In the genomic region with DNA sequence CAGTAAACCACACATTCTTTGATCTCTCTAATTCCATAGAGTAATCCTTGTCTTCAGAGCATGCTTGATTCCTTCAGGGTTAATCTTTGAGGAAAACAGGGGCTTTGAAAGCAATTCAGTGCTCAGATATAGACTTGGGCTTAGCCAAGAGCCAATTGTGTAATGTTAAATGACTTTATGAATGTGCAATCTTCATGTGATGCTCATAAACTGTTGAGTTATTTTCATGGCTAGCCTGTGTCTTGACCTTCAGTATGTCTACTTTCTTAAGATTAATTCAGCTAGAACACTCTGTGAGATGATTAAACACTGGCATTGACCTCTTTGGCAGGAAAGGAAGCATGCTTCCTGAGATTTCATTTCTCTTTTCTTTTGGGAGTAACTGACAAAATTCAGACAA, we compare ENCODE assay signal across 30 mouse cellular contexts.
"Had no signal": no experiment of that assay in that cellular context is flagged by ENCODE, and none has a peak within 500 bp of the region (broad histone marks: within the 10 kb centered on the region; RNA-seq: fewer than 3 reads in every experiment).

No protein-coding gene starts in this region.

- H3K4me3 ChIP-seq: heart, embryonic 10.5 days; heart, embryonic 12.5 days; heart, embryonic 13.5 days; heart, embryonic 15.5 days; hindbrain, embryonic 10.5 days; hindbrain, embryonic 12.5 days; hindbrain, embryonic 13.5 days; hindbrain, embryonic 15.5 days; kidney, embryonic 15.5 days; layer of hippocampus, adult 2 months; left cerebral cortex, adult 2 months had no signal

- H3K4me1 ChIP-seq: heart, embryonic 10.5 days; heart, embryonic 12.5 days; heart, embryonic 13.5 days; heart, embryonic 15.5 days; hindbrain, embryonic 10.5 days; hindbrain, embryonic 12.5 days; hindbrain, embryonic 13.5 days; hindbrain, embryonic 15.5 days; kidney, embryonic 15.5 days had no signal

- H3K27me3 ChIP-seq: heart, embryonic 12.5 days; heart, embryonic 13.5 days; heart, embryonic 15.5 days; hindbrain, embryonic 12.5 days; hindbrain, embryonic 13.5 days; hindbrain, embryonic 15.5 days; kidney, embryonic 15.5 days had no signal

- DNase-seq: heart, postnatal 10 days; heart, postnatal 36 days; heart, postnatal 4 days; kidney, adult 11 months; kidney, adult 18-20 months; kidney, adult 2 months; kidney, adult 8-10 months; kidney, postnatal 10 days; kidney, postnatal 14 days; kidney, postnatal 25 days; kidney, postnatal 36 days; kidney, postnatal 4 days; layer of hippocampus, adult 9-11 months; layer of hippocampus, postnatal 36 days had no signal

- H3K9ac ChIP-seq: heart, embryonic 12.5 days; heart, embryonic 13.5 days; heart, embryonic 15.5 days; hindbrain, embryonic 12.5 days; hindbrain, embryonic 13.5 days; hindbrain, embryonic 14.5 days; hindbrain, embryonic 15.5 days; kidney, embryonic 15.5 days had no signal

- H3K36me3 ChIP-seq: heart, embryonic 10.5 days; heart, embryonic 12.5 days; heart, embryonic 13.5 days; heart, embryonic 15.5 days; hindbrain, embryonic 10.5 days; hindbrain, embryonic 12.5 days; hindbrain, embryonic 13.5 days; hindbrain, embryonic 15.5 days; kidney, embryonic 15.5 days had no signal

- H3K9me3 ChIP-seq: heart, embryonic 10.5 days; heart, embryonic 12.5 days; heart, embryonic 13.5 days; heart, embryonic 15.5 days; hindbrain, embryonic 10.5 days; hindbrain, embryonic 12.5 days; hindbrain, embryonic 13.5 days; hindbrain, embryonic 15.5 days; kidney, embryonic 15.5 days had no signal

- H3K27ac ChIP-seq: heart, embryonic 10.5 days; heart, embryonic 13.5 days; heart, embryonic 15.5 days; hindbrain, embryonic 10.5 days; hindbrain, embryonic 12.5 days; hindbrain, embryonic 13.5 days; hindbrain, embryonic 14.5 days; hindbrain, embryonic 15.5 days; hindbrain, postnatal 0 days; kidney, embryonic 15.5 days; layer of hippocampus, adult 2 months; left cerebral cortex, adult 2 months had no signal

- H3K4me2 ChIP-seq: heart, embryonic 11.5 days; heart, embryonic 12.5 days; heart, embryonic 13.5 days; heart, embryonic 15.5 days; hindbrain, embryonic 12.5 days; hindbrain, embryonic 13.5 days; hindbrain, embryonic 14.5 days; hindbrain, embryonic 15.5 days; kidney, embryonic 15.5 days had no signal

- ATAC-seq: hindbrain, embryonic 16.5 days; hindbrain, postnatal 0 days; inflammation-experienced regulatory T-cells, adult 6 months had no signal
